Mouse (Mus musculus) hindbrain, embryonic 11.5 days (tissue): ENCODE data around the gene Zbtb38. TPM values are rescaled to one million over a fixed set of nuclear protein-coding genes. Genes with fewer than 3 reads are reported as not detected.

Experiments used
- ATAC-seq: fragments of 200-750 bp; cut with Nextera tagmentation; 2 replicates; pipeline ENCODE4 v1.8.0; 2017; ENCODE audit warnings: mild to moderate bottlenecking, moderate TSS enrichment, moderate library complexity; ENCODE audit not compliant: low FRiP score
- DNase-seq: peaks from one replicate; pipeline ENCODE4 v3.0.0-alpha.2; 2015; ENCODE audit warnings: low spot score
- H3K27ac ChIP-seq: fragments of 300-500 bp; sonication (generic); 2 replicates; pipeline ENCODE4 v1.5.1; 2014; ENCODE audit warnings: mild to moderate bottlenecking, low read depth, low read length
- H3K27me3 ChIP-seq: fragments of 300-500 bp; sonication (generic); 2 replicates; pipeline ENCODE4 v1.6.1; 2014; ENCODE audit warnings: mild to moderate bottlenecking, low read length, moderate library complexity, mixed read lengths; ENCODE audit not compliant: control insufficient read depth, insufficient read depth
- H3K36me3 ChIP-seq: fragments of 300-500 bp; sonication (generic); 2 replicates; pipeline ENCODE4 v1.6.1; 2014; ENCODE audit warnings: mild to moderate bottlenecking, low read length, moderate library complexity, mixed read lengths; ENCODE audit not compliant: control insufficient read depth, insufficient read depth
- H3K4me1 ChIP-seq: fragments of 300-500 bp; sonication (generic); replicated peaks from 2 replicates; pipeline ENCODE4 v1.6.1; 2014; ENCODE audit warnings: low read length, mixed read lengths; ENCODE audit not compliant: control insufficient read depth, insufficient read depth
- H3K4me2 ChIP-seq: fragments of 300-500 bp; sonication (generic); replicated peaks from 2 replicates; pipeline ENCODE4 v1.6.1; 2014; ENCODE audit warnings: mild to moderate bottlenecking, low read depth, low read length
- H3K4me3 ChIP-seq: fragments of 300-500 bp; sonication (generic); 2 replicates; pipeline ENCODE4 v1.5.1; 2014; ENCODE audit warnings: low read depth, low read length
- H3K9ac ChIP-seq: fragments of 300-500 bp; sonication (generic); 2 replicates; pipeline ENCODE4 v1.6.1; 2014; ENCODE audit warnings: low read depth, low read length
- H3K9me3 ChIP-seq: fragments of 300-500 bp; sonication (generic); 2 replicates; pipeline ENCODE4 v1.6.1; 2016; ENCODE audit warnings: low read length; ENCODE audit not compliant: control insufficient read depth
- WGBS: fragments of 180-500 bp; shearing (Covaris S2); extraction: QIAGEN DNeasy Blood & Tissue Kit; methylation state at CpG from one replicate; pipeline ENCODE4 v1.1.7; 2014; 5-methylcytosine and 5-hydroxymethylcytosine counted together
- polyA plus RNA-seq: library from polyadenylated mRNA; unstranded; fragments of >200 nt; fragmentation: Nextera tagmentation; extraction: Ambion mirVana; gene quantifications from 2 replicates; pipeline ENCODE4 v1.2.1, GENCODE M21; 2014

Zbtb38 gene
- polyA plus RNA-seq, 1 experiment from 2014 or later = 14.3 TPM

DNA sequence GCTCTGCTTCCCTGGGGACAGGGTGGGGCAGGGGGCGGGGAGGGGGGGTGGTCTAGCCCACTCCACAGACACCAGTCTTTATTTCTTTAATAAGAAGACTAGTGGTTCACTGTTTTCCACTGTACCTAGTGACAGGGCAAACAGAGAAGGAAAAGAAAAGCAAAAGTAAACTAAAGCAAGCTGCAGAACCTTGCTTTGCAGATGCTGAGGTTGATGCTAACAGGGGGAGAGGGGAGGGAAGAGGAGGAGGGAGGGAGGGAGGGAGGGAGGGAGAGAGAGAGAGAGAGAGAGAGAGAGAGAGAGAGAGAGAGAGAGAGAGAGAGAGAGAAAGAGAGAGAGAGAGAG lies 2.0 kb upstream of the Zbtb38 start:
- H3K9me3 ChIP-seq = no peaks in the 10 kb centered on the region
- DNase-seq (no peak), ATAC-seq (no peak)
- H3K27me3 ChIP-seq = no peaks in the 10 kb centered on the region
- H3K4me2 ChIP-seq = no peak overlapping the region
- 60% methylated on average over 1 of the region's 1 CpGs for WGBS
- H3K27ac ChIP-seq = no peak overlapping the region
- no peak overlapping the region for H3K4me3 ChIP-seq
- H3K36me3 ChIP-seq = no peaks in the 10 kb centered on the region
- H3K9ac ChIP-seq = no peak overlapping the region
- no peaks in the 10 kb centered on the region for H3K4me1 ChIP-seq

DNA sequence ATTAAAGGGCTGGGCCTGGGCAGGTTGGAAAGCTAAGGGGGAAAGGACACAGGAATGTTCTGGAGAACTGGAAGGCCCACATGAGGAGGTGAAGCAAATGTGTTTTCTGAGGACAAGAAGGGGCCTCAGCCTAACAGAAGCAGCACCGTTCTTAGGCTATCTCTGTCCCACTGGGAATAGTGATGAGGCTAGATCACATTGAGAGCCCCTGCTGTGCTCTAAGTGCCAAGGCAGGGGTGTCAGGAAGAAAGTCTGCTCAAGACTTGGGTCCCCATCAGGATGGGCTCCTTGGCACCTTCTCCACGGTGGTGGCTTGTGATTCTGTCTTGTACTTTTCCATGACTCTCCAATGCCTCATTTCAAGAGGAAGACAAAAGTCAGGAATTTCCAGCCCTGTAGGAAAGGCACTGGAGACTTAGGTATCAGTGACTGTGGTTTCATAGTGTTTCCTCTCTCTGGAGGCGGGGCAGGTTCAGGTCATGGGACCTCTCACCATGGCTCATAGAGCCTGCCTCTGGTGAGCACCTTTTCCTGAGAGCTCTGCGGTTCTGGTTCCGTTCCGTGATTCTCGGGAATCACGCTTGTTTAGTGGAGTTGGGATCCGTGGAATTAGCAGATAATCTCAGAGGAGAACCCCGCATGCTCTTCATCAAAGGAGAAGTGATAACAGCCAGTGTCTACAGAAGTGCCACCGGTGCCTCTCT lies 1.4 kb upstream of the Zbtb38 start:
- no peak for DNase-seq
- 82% methylated on average over 11 of the region's 11 CpGs for WGBS
- Histone ChIP-seq H3K4me2 (no peak overlapping the region), H3K4me3 (no peak overlapping the region), H3K4me1 (no peaks in the 10 kb centered on the region), H3K36me3 (no peaks in the 10 kb centered on the region), H3K9ac (no peak overlapping the region), H3K27me3 (no peaks in the 10 kb centered on the region), H3K27ac (no peak overlapping the region), H3K9me3 (no peaks in the 10 kb centered on the region)
- no peak for ATAC-seq

DNA sequence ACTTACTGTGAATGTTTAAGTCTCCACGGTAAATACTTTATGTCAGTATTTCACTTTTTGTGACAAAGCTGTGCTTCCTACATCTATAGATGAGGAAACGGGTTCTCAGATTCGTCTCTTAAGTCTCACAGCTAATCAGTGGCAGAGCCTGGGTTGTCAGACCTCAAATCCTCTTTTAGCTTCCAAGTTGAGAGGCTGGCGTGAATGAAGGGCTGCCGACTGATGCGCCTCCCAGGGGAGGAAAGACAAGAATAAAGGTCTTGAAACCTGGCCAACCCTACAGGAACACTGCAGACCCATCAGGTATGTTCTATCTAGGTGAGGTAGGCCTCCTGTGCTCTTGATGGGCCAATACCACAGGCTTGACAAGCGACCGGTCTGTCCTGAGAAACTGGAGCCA lies 761 bp upstream of the Zbtb38 start:
- Histone ChIP-seq H3K36me3 (no peaks in the 10 kb centered on the region), H3K27ac (no peak overlapping the region), H3K4me3 (no peak overlapping the region), H3K9me3 (no peaks in the 10 kb centered on the region), H3K27me3 (no peaks in the 10 kb centered on the region), H3K9ac (no peak overlapping the region), H3K4me2 (no peak overlapping the region), H3K4me1 (no peaks in the 10 kb centered on the region)
- WGBS = 88% methylated on average over 8 of the region's 8 CpGs
- ATAC-seq (no peak), DNase-seq (no peak)

DNA sequence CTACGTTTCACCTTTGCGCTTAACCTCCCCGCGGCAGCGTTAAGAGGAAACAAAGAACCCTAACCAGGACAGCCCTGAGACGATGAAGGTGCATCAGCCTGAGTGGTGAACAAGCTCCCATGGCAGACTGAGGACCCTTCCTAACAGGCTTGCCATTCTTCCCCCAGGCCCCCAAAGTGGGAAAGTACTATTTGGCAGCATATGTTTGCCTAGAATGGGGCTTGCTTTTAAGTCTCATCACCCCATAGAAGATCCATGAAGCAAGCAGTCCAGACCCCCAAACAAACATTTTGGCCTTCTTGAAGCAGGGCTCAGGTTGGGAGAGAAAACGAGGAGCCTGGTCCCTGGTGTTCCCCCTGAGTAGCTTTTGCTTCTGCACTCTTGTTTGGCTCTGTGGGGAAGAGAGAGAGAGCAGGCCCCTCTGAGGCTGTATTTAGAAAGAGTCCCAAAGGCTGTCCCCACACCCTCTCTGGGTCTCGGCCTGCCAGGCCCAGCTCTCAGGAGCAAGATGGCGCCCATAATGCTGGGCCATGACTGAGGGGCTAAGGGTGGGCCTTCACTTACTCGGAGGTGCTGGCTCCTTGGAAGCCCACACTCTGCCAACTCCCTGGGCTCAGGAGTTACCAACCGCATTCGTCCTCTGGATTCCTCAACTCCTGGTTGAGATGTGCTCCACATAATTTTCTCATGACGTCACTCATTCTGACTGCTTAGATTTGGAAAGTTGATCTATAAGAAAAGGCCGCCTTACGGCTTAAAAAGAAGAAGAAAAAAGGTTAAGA lies 619 bp downstream of the Zbtb38 start:
- H3K27ac ChIP-seq = no peak overlapping the region
- no peaks in the 10 kb centered on the region for H3K27me3 ChIP-seq
- DNase-seq (no peak), ATAC-seq (no peak)
- H3K4me3 ChIP-seq = no peak overlapping the region
- H3K36me3 ChIP-seq = no peaks in the 10 kb centered on the region
- H3K4me1 ChIP-seq = no peaks in the 10 kb centered on the region
- no peak overlapping the region for H3K4me2 ChIP-seq
- no peak overlapping the region for H3K9ac ChIP-seq
- WGBS = 89% methylated on average over 15 of the region's 15 CpGs
- no peaks in the 10 kb centered on the region for H3K9me3 ChIP-seq

DNA sequence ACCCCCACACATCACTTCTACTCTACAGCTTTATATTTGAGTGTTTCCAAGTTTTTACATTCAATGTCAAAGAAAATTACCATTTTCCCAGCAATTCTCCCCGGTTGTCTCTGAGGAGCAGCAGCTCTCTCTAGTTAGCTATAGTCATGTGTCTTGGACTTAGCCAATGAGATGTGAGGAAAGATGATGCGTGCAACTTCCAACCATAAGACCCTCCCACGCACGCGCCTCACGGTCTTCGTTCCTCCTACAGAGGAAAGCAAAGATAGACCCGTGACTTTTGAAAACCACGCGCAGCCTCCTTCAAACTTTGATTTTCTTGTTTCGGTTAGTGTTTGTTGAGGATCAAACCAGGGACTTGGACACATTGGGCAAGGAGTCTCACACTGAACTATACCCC lies 2.0 kb downstream of the Zbtb38 start:
- Histone ChIP-seq H3K27me3 (no peaks in the 10 kb centered on the region), H3K4me1 (no peaks in the 10 kb centered on the region), H3K9ac (no peak overlapping the region), H3K9me3 (no peaks in the 10 kb centered on the region), H3K4me3 (no peak overlapping the region), H3K36me3 (no peaks in the 10 kb centered on the region), H3K4me2 (no peak overlapping the region), H3K27ac (no peak overlapping the region)
- WGBS = 98% methylated on average over 11 of the region's 11 CpGs
- no peak for ATAC-seq
- DNase-seq = no peak

DNA sequence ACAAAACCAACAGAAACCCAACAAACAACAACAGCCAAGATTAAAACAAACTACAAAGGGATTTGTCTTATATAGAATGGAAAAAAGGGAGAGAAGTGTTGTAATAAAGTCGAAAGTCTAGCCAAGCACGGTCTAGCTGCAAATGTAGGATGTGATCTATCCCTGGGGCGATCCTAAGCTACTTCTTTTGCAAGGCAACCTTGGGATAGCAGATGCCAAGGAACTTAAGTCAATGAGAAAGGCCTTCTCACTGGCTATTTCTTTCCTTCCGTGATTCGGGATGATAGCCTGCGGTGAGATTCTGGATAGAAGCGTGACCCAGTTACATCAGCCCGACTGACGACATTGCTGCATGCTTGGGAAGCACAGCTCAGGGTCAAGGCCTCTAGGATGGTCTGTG lies 6.1 kb downstream of the Zbtb38 start:
- no peak overlapping the region for H3K9ac ChIP-seq
- ATAC-seq = no peak
- H3K27ac ChIP-seq = no peak overlapping the region

DNA sequence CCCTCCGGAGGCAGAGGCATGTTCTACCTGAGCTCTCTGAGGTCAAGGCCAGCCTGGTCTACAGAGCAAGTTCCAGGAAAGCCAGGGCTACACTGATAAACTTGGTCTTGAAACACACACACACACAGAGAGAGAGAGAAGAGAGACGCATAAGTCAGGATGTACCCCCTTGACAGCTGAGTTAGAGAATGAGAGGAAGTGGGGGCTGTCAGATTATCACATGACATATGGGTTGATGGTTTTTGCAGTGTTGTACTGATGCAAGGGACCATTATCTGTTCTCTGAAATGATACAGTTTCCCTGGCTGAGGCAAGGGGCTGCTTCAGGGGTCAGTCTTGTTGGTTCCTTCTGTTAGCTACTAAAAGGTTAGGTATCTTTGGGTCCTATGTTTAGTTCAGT lies 7.7 kb downstream of the Zbtb38 start:
- Histone ChIP-seq H3K9ac (no peak overlapping the region), H3K27ac (no peak overlapping the region), H3K4me3 (no peak overlapping the region), H3K4me1 (no peaks in the 10 kb centered on the region), H3K36me3 (no peaks in the 10 kb centered on the region), H3K9me3 (no peaks in the 10 kb centered on the region), H3K27me3 (no peaks in the 10 kb centered on the region), H3K4me2 (no peak overlapping the region)
- WGBS = 98% methylated on average over 2 of the region's 2 CpGs
- no peak for ATAC-seq
- DNase-seq = no peak

More for the DNA sequence above, 6.1 kb downstream of the Zbtb38 start:
- H3K9me3 ChIP-seq = no peaks in the 10 kb centered on the region
- H3K4me1 ChIP-seq = no peaks in the 10 kb centered on the region
- H3K4me3 ChIP-seq = no peak overlapping the region
- WGBS = 95% methylated on average over 9 of the region's 9 CpGs
- H3K4me2 ChIP-seq = no peak overlapping the region
- no peaks in the 10 kb centered on the region for H3K36me3 ChIP-seq
- no peaks in the 10 kb centered on the region for H3K27me3 ChIP-seq
- no peak for DNase-seq

DNA sequence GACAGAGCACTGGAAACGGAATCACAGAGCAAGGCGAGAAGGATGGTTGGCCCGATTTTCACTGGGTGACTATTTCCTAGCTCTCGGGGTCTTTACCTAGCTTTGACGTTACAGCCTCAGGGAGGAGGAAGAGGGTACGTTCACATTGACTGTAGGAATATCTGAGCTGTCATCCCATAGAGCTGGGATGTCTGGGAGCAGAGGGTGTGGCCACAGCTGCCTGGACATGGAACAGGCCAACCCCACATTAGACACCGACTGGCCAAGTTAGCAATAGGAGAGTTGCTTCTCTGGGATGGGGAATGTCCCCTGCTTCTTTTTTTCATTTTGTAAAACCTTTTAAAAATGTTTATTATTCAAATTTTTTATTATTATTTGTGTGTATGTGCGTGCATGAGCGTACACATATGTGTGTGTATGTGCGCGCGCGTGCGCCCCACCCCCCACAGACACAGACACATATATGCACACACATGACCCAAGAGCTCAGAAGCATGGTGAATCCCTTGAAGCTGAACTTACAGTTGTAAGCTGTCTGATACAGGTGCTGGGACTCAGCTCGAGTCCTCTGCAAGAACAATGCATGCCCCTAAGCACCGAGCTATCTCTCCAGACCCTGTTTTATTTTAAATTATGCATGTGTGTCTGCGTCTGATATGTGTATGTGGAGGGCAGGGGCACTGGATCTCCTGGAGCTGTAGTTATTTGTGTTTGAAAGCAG lies 11.1 kb downstream of the Zbtb38 start:
- Histone ChIP-seq H3K36me3 (no peaks in the 10 kb centered on the region), H3K9ac (no peak overlapping the region), H3K4me2 (no peak overlapping the region), H3K9me3 (no peaks in the 10 kb centered on the region), H3K27ac (no peak overlapping the region), H3K4me1 (no peaks in the 10 kb centered on the region), H3K4me3 (no peak overlapping the region), H3K27me3 (no peaks in the 10 kb centered on the region)
- no peak for ATAC-seq
- 87% methylated on average over 17 of the region's 17 CpGs for WGBS
- no peak for DNase-seq
